Mouse (Mus musculus) kidney, adult 2 months (tissue): Measurements from ENCODE around the gene Morn2. TPM values are rescaled to one million over a fixed set of nuclear protein-coding genes. Genes with fewer than 3 reads are reported as not detected.

ENCODE experiments used
- DNase-seq: peaks from one replicate; pipeline ENCODE4 v3.0.0; 2021
- H3K27ac ChIP-seq: fragments of 200-500 bp; 2 replicates; pipeline ENCODE4 v1.5.1; 2012; ENCODE audit warnings: low read depth, low read length, control low read depth, inconsistent platforms; ENCODE audit not compliant: insufficient read depth
- H3K27me3 ChIP-seq: fragments of 200-500 bp; replicated peaks from 2 replicates; pipeline ENCODE4 v1.6.1; 2012; ENCODE audit warnings: mild to moderate bottlenecking, moderate library complexity, low read length, inconsistent platforms; ENCODE audit not compliant: control insufficient read depth, insufficient read depth
- H3K36me3 ChIP-seq: fragments of 200-500 bp; 2 replicates; pipeline ENCODE4 v1.6.1; 2012; ENCODE audit warnings: mild to moderate bottlenecking, moderate library complexity, low read length, inconsistent platforms; ENCODE audit not compliant: control insufficient read depth, insufficient read depth
- H3K4me1 ChIP-seq: fragments of 200-500 bp; 2 replicates; pipeline ENCODE4 v1.6.1; 2011; ENCODE audit warnings: low read length; ENCODE audit not compliant: control insufficient read depth, insufficient read depth
- H3K4me3 ChIP-seq: fragments of 200-500 bp; 2 replicates; pipeline ENCODE4 v1.5.1; 2011; ENCODE audit warnings: mild to moderate bottlenecking, low read depth, low read length, control low read depth; ENCODE audit not compliant: insufficient read depth
- CTCF ChIP-seq: fragments of 200-500 bp; conservative IDR thresholded peaks from 2 replicates; pipeline ENCODE4 v1.5.1; 2011; ENCODE audit warnings: low read depth, mild to moderate bottlenecking, control low read depth, low read length, moderate library complexity, mixed read lengths; ENCODE audit not compliant: insufficient read depth, insufficient read length
- POLR2A ChIP-seq: fragments of 200-500 bp; IDR thresholded peaks from one replicate; pipeline ENCODE4 v1.6.1; 2011; ENCODE audit warnings: low read depth, low read length, control low read depth
- WGBS: fragments of 180-500 bp; shearing (Covaris S2); methylation state at CpG from one replicate; pipeline ENCODE4 v1.1.7; 2018; 5-methylcytosine and 5-hydroxymethylcytosine counted together
- polyA plus RNA-seq: library from polyadenylated mRNA; depleted of rRNA; stranded (reverse); fragments of >200 nt; gene quantifications from 2 replicates; pipeline ENCODE4 v1.2.3, GENCODE M21; 2012; rRNA removed

The Morn2 gene
- polyA plus RNA-seq, 1 experiment: 36.5 TPM

DNA sequence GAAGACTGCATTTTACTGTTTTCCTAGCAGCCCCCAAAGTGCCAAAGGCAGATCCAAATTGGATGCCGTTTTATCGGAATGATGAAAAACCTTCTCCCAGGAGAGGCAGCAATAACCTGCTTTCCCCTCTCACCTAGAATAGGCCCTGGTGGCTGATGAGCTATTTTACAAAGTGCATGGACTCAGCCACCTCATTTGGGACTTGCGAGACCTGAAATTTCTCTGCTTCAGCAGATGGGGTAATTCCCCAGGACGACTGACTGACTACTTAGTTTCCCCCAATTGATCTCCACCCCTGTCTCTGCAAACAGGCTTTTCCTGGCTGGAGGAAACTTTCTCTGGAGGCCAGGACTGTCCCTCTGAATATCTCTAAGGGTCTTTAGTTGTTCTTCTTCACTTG is 33.0 kb downstream of the Morn2 start:
- H3K27ac ChIP-seq: no peak overlapping the region
- no peaks in the 10 kb centered on the region for H3K36me3 ChIP-seq
- no peak for TF ChIP-seq POLR2A
- no peak for TF ChIP-seq CTCF
- H3K4me3 ChIP-seq: no peak overlapping the region
- no peaks in the 10 kb centered on the region for H3K4me1 ChIP-seq
- 75% methylated on average over 4 of the region's 4 CpGs for WGBS
- DNase-seq: no peak
- no peaks in the 10 kb centered on the region for H3K27me3 ChIP-seq

- H3K4me3 ChIP-seq: no peak overlapping the region
- WGBS: 57% methylated on average over 8 of the region's 8 CpGs
- no peak for TF ChIP-seq POLR2A
- TF ChIP-seq CTCF: no peak
- no peak for DNase-seq
- no peaks in the 10 kb centered on the region for H3K27me3 ChIP-seq
- no peaks in the 10 kb centered on the region for H3K36me3 ChIP-seq
- H3K27ac ChIP-seq: no peak overlapping the region
- H3K4me1 ChIP-seq: no peaks in the 10 kb centered on the region
Observed at GRCm38 (mm10) chr17:80323658-80324057, 33.7 kb downstream of the Morn2 start.

DNA sequence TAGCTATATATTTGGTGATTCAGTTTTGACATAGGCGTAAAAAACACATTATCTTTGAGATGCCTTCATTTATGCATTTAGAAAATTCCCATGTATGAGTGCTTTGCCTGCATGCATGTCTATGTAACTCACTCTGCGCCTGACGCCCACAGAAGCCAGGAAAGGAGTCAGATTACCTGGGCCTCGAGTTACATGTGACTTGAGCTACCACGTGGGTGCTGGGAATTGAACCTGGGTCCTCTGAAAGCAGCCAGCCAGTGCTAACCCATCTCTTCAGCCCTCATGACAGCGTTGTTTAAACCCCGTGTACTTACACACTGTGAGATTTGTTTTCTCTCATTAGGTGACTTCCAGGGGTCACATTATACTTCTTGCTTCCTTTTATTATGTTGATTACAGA is 34.5 kb downstream of the Morn2 start:
- no peak overlapping the region for H3K4me3 ChIP-seq
- 84% methylated on average over 7 of the region's 7 CpGs for WGBS
- no peak overlapping the region for H3K27ac ChIP-seq
- H3K4me1 ChIP-seq: no peaks in the 10 kb centered on the region
- TF ChIP-seq POLR2A: no peak
- no peak for TF ChIP-seq CTCF
- no peaks in the 10 kb centered on the region for H3K27me3 ChIP-seq
- no peaks in the 10 kb centered on the region for H3K36me3 ChIP-seq
- DNase-seq: no peak

- H3K4me1 ChIP-seq: no peaks in the 10 kb centered on the region
- no peaks in the 10 kb centered on the region for H3K36me3 ChIP-seq
- DNase-seq: no peak
- no peak overlapping the region for H3K4me3 ChIP-seq
- no peaks in the 10 kb centered on the region for H3K27me3 ChIP-seq
- 90% methylated on average over 4 of the region's 5 CpGs for WGBS
- TF ChIP-seq CTCF (no peak), POLR2A (no peak)
- H3K27ac ChIP-seq: no peak overlapping the region
Observed at GRCm38 (mm10) chr17:80325456-80325855, 35.5 kb downstream of the Morn2 start.

DNA sequence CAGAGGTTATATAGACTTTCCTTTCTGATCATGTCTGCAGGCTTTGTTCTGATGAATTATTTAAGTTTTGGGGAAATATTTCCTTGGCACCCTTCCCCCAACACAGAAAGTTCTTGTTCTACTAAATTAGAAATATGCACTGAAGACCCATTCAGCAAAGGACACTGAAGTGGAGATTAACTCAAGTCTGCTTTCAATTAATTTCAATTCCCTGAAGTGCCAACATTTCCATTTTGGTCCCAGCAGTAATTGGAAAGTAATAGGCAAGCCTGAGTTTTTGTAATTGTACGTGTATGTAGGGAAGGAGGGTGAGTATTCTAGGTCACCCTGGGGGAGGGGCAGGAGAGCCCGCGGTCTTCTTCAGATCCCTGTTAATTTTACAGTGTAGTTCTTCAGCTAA is 36.4 kb downstream of the Morn2 start:
- Histone ChIP-seq H3K4me1 (no peaks in the 10 kb centered on the region), H3K27ac (no peak overlapping the region), H3K4me3 (no peak overlapping the region), H3K36me3 (no peaks in the 10 kb centered on the region), H3K27me3 (no peaks in the 10 kb centered on the region)
- no peak for DNase-seq
- TF ChIP-seq CTCF (no peak), POLR2A (no peak)
- WGBS: 86% methylated on average over 3 of the region's 3 CpGs

DNA sequence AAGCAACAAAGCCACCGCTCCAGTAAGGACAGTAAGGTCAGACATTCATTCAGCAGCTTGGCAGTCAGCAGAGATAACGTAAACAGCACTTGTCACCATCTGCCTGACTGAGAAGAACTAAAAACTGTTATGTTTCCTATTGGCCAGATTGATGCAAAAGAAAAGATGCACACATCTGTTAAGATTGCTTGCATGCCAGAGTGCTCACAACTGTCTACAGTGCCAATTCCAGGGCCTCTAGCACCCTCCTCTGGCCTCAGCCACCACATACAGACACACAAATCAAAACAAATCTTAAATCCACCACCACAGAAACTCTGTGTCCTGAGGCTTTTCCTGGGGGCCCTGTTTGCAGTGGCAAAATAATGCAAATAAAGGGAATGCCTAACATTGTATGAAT is 42.4 kb downstream of the Morn2 start:
- Histone ChIP-seq H3K27me3 (no peaks in the 10 kb centered on the region), H3K27ac (no peak overlapping the region), H3K4me1 (no peaks in the 10 kb centered on the region), H3K4me3 (no peak overlapping the region), H3K36me3 (no peaks in the 10 kb centered on the region)
- WGBS: 89% methylated on average over 2 of the region's 2 CpGs
- TF ChIP-seq CTCF (peak; percentile 56), POLR2A (no peak)
- no peak for DNase-seq

DNA sequence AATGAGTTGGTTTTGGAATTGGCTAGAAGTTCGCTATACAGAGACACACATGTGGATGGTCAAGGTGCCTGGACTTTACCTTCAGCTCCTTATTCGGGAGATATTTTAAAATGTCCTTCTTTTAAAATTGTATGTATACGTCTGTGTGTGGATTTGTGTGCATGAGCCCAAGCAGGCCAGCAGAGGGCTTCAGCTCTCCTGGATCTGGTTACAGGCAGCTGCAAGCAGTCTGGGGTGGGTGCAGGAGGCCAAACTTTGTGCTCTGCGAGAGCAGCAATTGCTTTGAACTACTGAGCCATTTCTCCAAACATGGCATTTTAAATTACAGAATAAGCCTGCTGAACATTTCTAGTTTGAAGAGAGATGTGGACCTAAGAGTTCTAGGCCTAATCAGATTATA is 55.3 kb downstream of the Morn2 start:
- H3K27ac ChIP-seq: no peak overlapping the region

GRCm38 (mm10) chr17:80346591-80347125 is 56.7 kb downstream of the Morn2 start:
- no peak for TF ChIP-seq POLR2A
- TF ChIP-seq CTCF: no peak
- no peak overlapping the region for H3K4me3 ChIP-seq
- peak; percentile 26 for DNase-seq
- 43% methylated on average over 11 of the region's 11 CpGs for WGBS
- H3K27ac ChIP-seq: no peak overlapping the region
- H3K4me1 ChIP-seq: 0 out of 2 replicates have a peak, but pooled peaks cover 3% of the 10 kb centered on the region
- H3K27me3 ChIP-seq: no peaks in the 10 kb centered on the region
- H3K36me3 ChIP-seq: no peaks in the 10 kb centered on the region

More for the DNA sequence above, 55.3 kb downstream of the Morn2 start:
- DNase-seq: no peak
- WGBS: 76% methylated on average over 4 of the region's 4 CpGs
- no peaks in the 10 kb centered on the region for H3K36me3 ChIP-seq
- TF ChIP-seq POLR2A (no peak), CTCF (no peak; the same call in 1 of the 2 replicates)
- H3K27me3 ChIP-seq: no peaks in the 10 kb centered on the region
- H3K4me1 ChIP-seq: 0 out of 2 replicates have a peak, but pooled peaks cover 3% of the 10 kb centered on the region
- H3K4me3 ChIP-seq: no peak overlapping the region

Other genes with a start within 250 kb of the Morn2 start
- 11.7 and 13.1 TPM in 2 replicates for gene Hnrnpll, start 227.9 kb upstream of the Morn2 start, polyA plus RNA-seq
- gene Galm, start 162.7 kb upstream of the Morn2 start, polyA plus RNA-seq: 115 and 124 TPM in 2 replicates
- gene Srsf7, start 82.9 kb upstream of the Morn2 start, polyA plus RNA-seq: 26.5 and 34.3 TPM in 2 replicates
- gene Ttc39d, start 82.7 kb upstream of the Morn2 start, polyA plus RNA-seq: 0.04 and 0.05 TPM in 2 replicates
- 2.5 and 2.9 TPM in 2 replicates for gene Gemin6, start 65.8 kb upstream of the Morn2 start, polyA plus RNA-seq
- 6.0 and 6.4 TPM in 2 replicates for gene Dhx57, start 273 bp downstream of the Morn2 start, polyA plus RNA-seq
- 0.44 and 0.56 TPM in 2 replicates for gene Arhgef33, start 17.2 kb downstream of the Morn2 start, polyA plus RNA-seq
- not detected in 2 replicates for gene Gm10190, start 83.3 kb downstream of the Morn2 start, polyA plus RNA-seq
- gene Sos1, start 190.2 kb downstream of the Morn2 start, polyA plus RNA-seq: 3.7 and 4.9 TPM in 2 replicates